Mouse (Mus musculus) lung, embryonic 16.5 days (tissue): Measurements from ENCODE around the gene Nmb. TPM values are rescaled to one million over a fixed set of nuclear protein-coding genes. Genes with fewer than 3 reads are reported as not detected.
A peak's percentile ranks its signal among the peaks of the same experiment; 100 is the strongest.

ENCODE experiments used
- ATAC-seq: fragments of 200-750 bp; cut with Nextera tagmentation; 2 replicates; pipeline ENCODE4 v1.8.0; 2017; ENCODE audit warnings: low read depth, mild to moderate bottlenecking, moderate library complexity
- H3K27ac ChIP-seq: fragments of 300-500 bp; sonication (generic); 2 replicates; pipeline ENCODE4 v1.5.1; 2014; ENCODE audit warnings: mild to moderate bottlenecking, control low read depth, low read length
- H3K27me3 ChIP-seq: fragments of 300-500 bp; sonication (generic); 2 replicates; pipeline ENCODE4 v1.6.1; 2014; ENCODE audit warnings: low read depth, low read length, mixed read lengths; ENCODE audit not compliant: control insufficient read depth, insufficient read depth
- H3K36me3 ChIP-seq: fragments of 300-500 bp; sonication (generic); 2 replicates; pipeline ENCODE4 v1.6.1; 2014; ENCODE audit warnings: low read length; ENCODE audit not compliant: control insufficient read depth, insufficient read depth
- H3K4me1 ChIP-seq: fragments of 300-500 bp; sonication (generic); replicated peaks from 2 replicates; pipeline ENCODE4 v1.6.1; 2014; ENCODE audit warnings: low read length, mixed read lengths; ENCODE audit not compliant: control insufficient read depth, insufficient read depth
- H3K4me2 ChIP-seq: fragments of 300-500 bp; sonication (generic); 2 replicates; pipeline ENCODE4 v1.6.1; 2014; ENCODE audit warnings: low read depth, low read length, control low read depth
- H3K4me3 ChIP-seq: fragments of 300-500 bp; sonication (generic); 2 replicates; pipeline ENCODE4 v1.5.1; 2014; ENCODE audit warnings: mild to moderate bottlenecking, low read length, control low read depth
- H3K9ac ChIP-seq: fragments of 300-500 bp; sonication (generic); 2 replicates; pipeline ENCODE4 v1.6.1; 2014; ENCODE audit warnings: low read length, control low read depth
- H3K9me3 ChIP-seq: fragments of 300-500 bp; sonication (generic); 2 replicates; pipeline ENCODE4 v1.6.1; 2016; ENCODE audit warnings: low read length; ENCODE audit not compliant: control insufficient read depth
- WGBS: fragments of 180-500 bp; shearing (Covaris S2); extraction: QIAGEN DNeasy Blood & Tissue Kit; methylation state at CpG from one replicate; pipeline ENCODE4 v1.1.7; 2014; 5-methylcytosine and 5-hydroxymethylcytosine counted together
- polyA plus RNA-seq: library from polyadenylated mRNA; unstranded; fragments of >200 nt; fragmentation: Nextera tagmentation; extraction: Ambion mirVana; gene quantifications from 2 replicates; pipeline ENCODE4 v1.2.1, GENCODE M21; 2015

Nmb gene
- polyA plus RNA-seq, 1 experiment from 2014 or later = 9.7 TPM

DNA sequence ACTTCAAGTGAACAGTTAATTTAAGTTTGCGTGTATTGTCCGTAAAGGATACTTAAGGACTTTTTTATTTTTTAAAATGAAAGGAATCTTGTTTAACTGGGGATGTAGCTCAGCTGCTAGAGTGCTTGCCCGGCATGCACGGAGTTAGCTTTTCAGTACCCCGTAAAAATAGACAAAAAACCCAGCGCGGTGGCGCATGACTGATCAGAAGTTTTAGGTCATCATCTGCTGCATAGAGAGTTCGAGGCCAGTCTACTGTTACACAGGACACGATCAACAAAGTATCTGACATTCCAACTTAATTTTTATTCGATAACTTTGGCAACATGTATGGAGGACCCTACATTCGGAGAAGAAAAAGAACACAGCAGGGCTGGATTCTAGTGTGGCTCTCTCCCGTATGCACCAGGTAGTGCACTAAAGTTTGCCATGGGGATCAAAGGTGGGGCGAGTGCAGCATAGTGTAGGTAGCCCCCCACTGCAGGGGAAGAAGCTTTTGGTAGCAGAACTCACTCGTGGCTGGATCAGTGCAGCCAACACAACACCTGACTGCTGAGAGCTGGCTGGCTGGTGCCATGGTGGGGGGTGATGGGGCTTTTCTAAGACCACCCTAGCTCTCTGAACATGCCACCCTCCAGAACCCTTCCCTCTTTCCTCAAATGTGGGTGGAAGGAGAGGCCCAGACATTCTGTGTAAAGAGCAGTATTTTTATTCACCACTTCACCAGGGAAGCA is 3.2 kb downstream of the Nmb start:
- Histone ChIP-seq H3K9me3 (no peaks in the 10 kb centered on the region), H3K36me3 (peaks cover 7% of the 10 kb centered on the region), H3K4me1 (peaks cover 18% of the 10 kb centered on the region), H3K9ac (peak overlapping the region; percentile 77), H3K4me2 (peak overlapping the region; percentile 89), H3K27me3 (no peaks in the 10 kb centered on the region), H3K4me3 (peak overlapping the region; percentile 76), H3K27ac (peak overlapping the region; percentile 89)
- WGBS = 22% methylated on average over 15 of the region's 15 CpGs
- ATAC-seq = peak; percentile 18; the same call in 1 of the 2 replicates

GRCm38 (mm10) chr7:80900944-80901501 is 3.9 kb downstream of the Nmb start, which contains the start of gene Wdr73:
Wdr73 (minus strand) TSS chr7:80901269.
- H3K4me1 ChIP-seq = peaks cover 18% of the 10 kb centered on the region
- under 1% methylated on average over 36 of the region's 36 CpGs for WGBS

GRCm38 (mm10) chr7:80897721-80898120 is 7.2 kb downstream of the Nmb start:
- no peaks in the 10 kb centered on the region for H3K9me3 ChIP-seq
- no peaks in the 10 kb centered on the region for H3K27me3 ChIP-seq
- H3K9ac ChIP-seq = no peak overlapping the region
- no peak overlapping the region for H3K4me2 ChIP-seq
- H3K4me1 ChIP-seq = peaks cover 12% of the 10 kb centered on the region
- H3K4me3 ChIP-seq = no peak overlapping the region
- no peak for ATAC-seq
- no peak overlapping the region for H3K27ac ChIP-seq
- H3K36me3 ChIP-seq = peaks cover 16% of the 10 kb centered on the region
- 94% methylated on average over 4 of the region's 4 CpGs for WGBS

More at GRCm38 (mm10) chr7:80900944-80901501, 3.9 kb downstream of the Nmb start, which contains the start of gene Wdr73:
- Histone ChIP-seq H3K9me3 (no peaks in the 10 kb centered on the region), H3K27me3 (no peaks in the 10 kb centered on the region), H3K9ac (peak within 1 kb of the TSS; percentile 77), H3K4me3 (peak within 1 kb of the TSS; percentile 76), H3K4me2 (peak within 1 kb of the TSS; percentile 89), H3K36me3 (peaks cover 9% of the 10 kb centered on the region), H3K27ac (peak within 1 kb of the TSS; percentile 89)
- ATAC-seq = peak; percentile 96

GRCm38 (mm10) chr7:80897134-80897533 is 7.7 kb downstream of the Nmb start:
- no peak for ATAC-seq
- no peaks in the 10 kb centered on the region for H3K27me3 ChIP-seq
- H3K4me1 ChIP-seq = peaks cover 12% of the 10 kb centered on the region
- 87% methylated on average over 7 of the region's 7 CpGs for WGBS
- H3K9me3 ChIP-seq = no peaks in the 10 kb centered on the region
- H3K27ac ChIP-seq = no peak overlapping the region
- peaks cover 21% of the 10 kb centered on the region for H3K36me3 ChIP-seq
- no peak overlapping the region for H3K4me2 ChIP-seq
- H3K9ac ChIP-seq = no peak overlapping the region
- no peak overlapping the region for H3K4me3 ChIP-seq

- WGBS = 93% methylated on average over 14 of the region's 14 CpGs
- Histone ChIP-seq H3K4me3 (no peak overlapping the region), H3K4me2 (no peak overlapping the region), H3K36me3 (peaks cover 33% of the 10 kb centered on the region), H3K4me1 (peaks cover 2% of the 10 kb centered on the region), H3K9ac (no peak overlapping the region), H3K27ac (no peak overlapping the region), H3K27me3 (no peaks in the 10 kb centered on the region), H3K9me3 (no peaks in the 10 kb centered on the region)
- no peak for ATAC-seq
These were observed 9.9 kb downstream of the Nmb start for GRCm38 (mm10) chr7:80894815-80895519.

DNA sequence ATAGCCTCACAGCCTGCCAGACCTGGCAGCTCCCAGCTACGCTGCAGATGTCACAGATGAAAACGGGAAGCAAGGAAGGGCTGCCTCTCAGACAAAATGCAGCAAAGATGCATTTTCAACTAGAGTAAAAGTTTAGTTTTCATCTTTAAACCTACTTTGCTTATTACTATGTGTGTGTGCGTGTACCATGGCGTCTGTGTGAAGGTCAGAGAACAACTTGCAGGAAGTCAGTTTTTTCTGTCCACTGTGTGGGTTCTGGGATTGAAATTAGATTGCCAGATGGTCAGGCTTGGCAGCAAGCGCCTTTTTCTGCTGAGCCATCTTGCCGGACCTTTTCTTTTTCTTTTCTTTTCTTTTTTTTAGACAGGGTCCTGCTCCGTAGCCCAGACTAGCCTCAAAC is 10.7 kb downstream of the Nmb start:
- Histone ChIP-seq H3K9ac (no peak overlapping the region), H3K27ac (0 out of 2 replicates have a peak overlapping the region, but pooled peaks have one; percentile 28), H3K4me3 (no peak overlapping the region), H3K4me2 (no peak overlapping the region), H3K9me3 (no peaks in the 10 kb centered on the region), H3K36me3 (peaks cover 34% of the 10 kb centered on the region), H3K27me3 (no peaks in the 10 kb centered on the region), H3K4me1 (peaks cover 1% of the 10 kb centered on the region; the same call in 1 of the 2 replicates)
- WGBS = 77% methylated on average over 7 of the region's 7 CpGs
- ATAC-seq = no peak

DNA sequence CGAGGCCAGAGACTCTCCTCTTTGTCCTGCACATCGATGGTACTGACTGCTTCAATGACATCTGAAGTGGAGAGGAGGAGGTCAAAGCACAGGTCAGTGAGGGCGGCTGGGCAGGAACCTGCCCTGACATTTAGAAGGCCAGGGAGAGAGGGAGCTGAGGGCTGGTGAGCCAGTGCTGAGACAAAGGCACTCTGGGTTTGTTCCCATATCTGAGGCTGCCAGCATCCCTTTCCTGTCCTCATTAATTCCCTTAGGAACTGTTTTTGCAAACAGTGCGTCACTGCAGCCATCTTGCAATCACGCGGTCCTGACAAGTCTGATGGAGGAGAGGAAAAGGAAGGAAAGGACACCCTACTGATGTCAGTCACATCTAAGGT is 11.1 kb downstream of the Nmb start:
- no peaks in the 10 kb centered on the region for H3K9me3 ChIP-seq
- H3K4me2 ChIP-seq = no peak overlapping the region
- peaks cover 34% of the 10 kb centered on the region for H3K36me3 ChIP-seq
- no peak overlapping the region for H3K4me3 ChIP-seq
- no peak overlapping the region for H3K9ac ChIP-seq
- H3K27ac ChIP-seq = 0 out of 2 replicates have a peak overlapping the region, but pooled peaks have one; percentile 28
- peaks cover 4% of the 10 kb centered on the region; the same call in 1 of the 2 replicates for H3K4me1 ChIP-seq
- 62% methylated on average over 6 of the region's 6 CpGs for WGBS
- H3K27me3 ChIP-seq = no peaks in the 10 kb centered on the region
- peak; percentile 48 for ATAC-seq

DNA sequence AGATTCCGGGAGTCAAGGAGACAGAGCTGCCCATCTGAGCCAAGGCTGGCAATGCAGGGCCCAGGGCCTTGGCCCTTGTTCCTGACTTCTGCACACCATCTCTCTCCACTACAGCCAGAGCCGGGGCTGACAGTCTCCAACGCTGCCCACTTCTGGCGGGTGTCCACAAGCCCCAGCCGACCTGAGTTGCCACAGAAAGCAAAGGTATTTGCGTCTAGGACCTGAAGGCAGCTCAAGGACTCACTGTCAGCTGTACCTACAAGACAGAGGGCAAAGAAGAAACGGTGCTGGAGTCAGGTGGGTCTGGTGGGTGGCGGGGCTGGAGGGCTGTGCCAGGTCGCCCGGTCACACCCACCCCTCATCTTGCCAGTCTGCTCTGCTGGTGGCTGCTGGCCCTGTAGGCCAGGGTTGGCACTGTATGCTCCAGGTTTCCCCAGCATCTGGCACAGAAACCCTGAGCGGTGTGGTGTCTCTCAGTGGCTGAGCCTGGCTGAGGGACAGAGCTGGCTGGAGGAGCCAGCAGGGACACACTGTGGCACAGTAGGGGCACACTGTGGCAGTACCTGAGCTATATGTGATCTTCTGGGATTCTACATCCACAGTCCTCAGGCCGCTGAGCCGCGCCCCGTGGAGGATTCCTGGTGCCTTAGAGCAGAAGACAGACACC is 11.7 kb downstream of the Nmb start:
- Histone ChIP-seq H3K27me3 (no peaks in the 10 kb centered on the region), H3K36me3 (peaks cover 34% of the 10 kb centered on the region), H3K27ac (no peak overlapping the region), H3K9ac (no peak overlapping the region), H3K4me1 (peaks cover 4% of the 10 kb centered on the region; the same call in 1 of the 2 replicates), H3K9me3 (no peaks in the 10 kb centered on the region), H3K4me2 (no peak overlapping the region), H3K4me3 (no peak overlapping the region)
- no peak for ATAC-seq
- WGBS = 90% methylated on average over 15 of the region's 15 CpGs
